Mouse (Mus musculus): Measurements from ENCODE around the gene Rhbdl1. TPM values are rescaled to one million over a fixed set of nuclear protein-coding genes. Genes with fewer than 3 reads are reported as not detected.

The Rhbdl1 gene
- total RNA-seq, 1 experiment from 2014 or later: 1.5 TPM

DNA sequence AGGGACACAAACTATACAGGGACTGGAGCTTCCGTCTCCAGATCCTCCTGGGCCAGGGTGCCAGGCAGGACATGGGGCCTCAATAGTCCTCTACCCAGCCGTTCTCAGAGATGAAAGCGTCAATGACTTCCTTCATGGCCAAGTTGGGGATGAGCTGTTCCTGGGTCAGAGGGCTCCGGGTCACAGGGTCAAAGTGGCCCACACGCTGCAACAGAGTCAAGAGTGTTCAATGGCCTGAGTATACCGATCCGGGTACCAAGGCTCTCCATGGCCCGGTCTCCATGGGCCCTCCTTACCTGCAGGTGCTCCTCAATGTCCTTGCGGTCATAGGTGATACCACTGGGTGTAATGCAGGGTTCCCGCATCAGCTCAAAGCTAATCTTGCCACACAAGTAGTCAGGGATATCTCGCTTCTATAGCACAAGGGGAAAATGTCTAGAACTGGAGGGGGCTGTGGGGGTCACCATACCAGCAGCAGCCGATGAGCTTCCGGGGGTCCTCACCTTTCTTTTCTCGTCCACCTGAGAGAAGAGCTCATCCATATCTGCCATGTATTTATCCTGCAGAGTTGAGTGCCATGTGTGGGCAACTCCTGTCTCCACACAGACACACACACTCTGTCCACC, 6.2 kb downstream of the Rhbdl1 start:
- no peak for ATAC-seq (ENCODE audit: extremely low read depth, insufficient number of reproducible peaks, low FRiP score, poor library complexity, severe bottlenecking)

- no peak for ATAC-seq (ENCODE audit: extremely low read depth, insufficient number of reproducible peaks, low FRiP score, poor library complexity, severe bottlenecking)
Observed at GRCm38 (mm10) chr17:25830200-25830753, 6.8 kb downstream of the Rhbdl1 start.

GRCm38 (mm10) chr17:25829558-25830017, 7.5 kb downstream of the Rhbdl1 start:
- no peak for ATAC-seq (ENCODE audit: extremely low read depth, insufficient number of reproducible peaks, low FRiP score, poor library complexity, severe bottlenecking)

GRCm38 (mm10) chr17:25828712-25829557, 8.2 kb downstream of the Rhbdl1 start, which contains the start of gene Jmjd8:
Gene Jmjd8 (plus strand): TSS chr17:25828867.
- ATAC-seq (ENCODE audit: extremely low read depth, insufficient number of reproducible peaks, low FRiP score, poor library complexity, severe bottlenecking): no peak

DNA sequence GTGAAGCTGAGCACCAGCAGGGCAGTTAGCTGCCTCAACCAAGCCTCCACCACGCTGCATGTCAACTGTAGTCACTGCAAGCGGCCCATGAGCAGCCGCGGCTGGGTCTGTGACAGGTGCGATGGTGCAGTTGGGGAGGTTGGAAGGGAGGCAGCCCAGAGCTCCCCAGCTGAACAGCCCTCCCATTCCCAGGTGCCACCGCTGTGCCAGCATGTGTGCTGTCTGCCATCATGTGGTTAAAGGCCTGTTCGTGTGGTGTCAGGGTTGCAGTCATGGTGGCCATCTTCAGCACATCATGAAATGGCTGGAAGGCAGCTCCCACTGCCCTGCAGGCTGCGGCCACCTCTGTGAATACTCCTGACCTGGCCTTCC, 8.9 kb downstream of the Rhbdl1 start:
- ATAC-seq (ENCODE audit: extremely low read depth, insufficient number of reproducible peaks, low FRiP score, poor library complexity, severe bottlenecking): no peak

GRCm38 (mm10) chr17:25827546-25828222, 9.4 kb downstream of the Rhbdl1 start:
- no peak for ATAC-seq (ENCODE audit: extremely low read depth, insufficient number of reproducible peaks, low FRiP score, poor library complexity, severe bottlenecking)

DNA sequence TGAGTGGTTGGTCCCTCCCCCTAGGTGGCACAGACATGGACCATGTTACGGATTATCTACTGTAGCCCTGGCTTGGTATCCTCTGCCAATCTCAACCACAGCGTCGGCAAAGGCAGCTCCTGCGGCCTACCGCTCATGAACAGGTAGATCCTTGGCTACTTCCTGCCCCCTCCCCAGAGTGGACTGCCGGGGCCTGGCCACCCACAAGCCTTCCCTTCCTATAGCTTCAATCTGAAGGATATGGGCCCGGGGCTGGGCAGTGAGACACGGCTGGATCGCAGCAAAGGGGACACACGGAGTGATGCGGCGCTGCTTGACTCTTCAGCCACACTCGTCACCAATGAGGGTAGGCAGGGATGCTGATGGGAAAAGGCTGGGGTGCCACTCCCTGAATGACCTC, 10.1 kb downstream of the Rhbdl1 start:
- no peak for ATAC-seq (ENCODE audit: extremely low read depth, insufficient number of reproducible peaks, low FRiP score, poor library complexity, severe bottlenecking)

DNA sequence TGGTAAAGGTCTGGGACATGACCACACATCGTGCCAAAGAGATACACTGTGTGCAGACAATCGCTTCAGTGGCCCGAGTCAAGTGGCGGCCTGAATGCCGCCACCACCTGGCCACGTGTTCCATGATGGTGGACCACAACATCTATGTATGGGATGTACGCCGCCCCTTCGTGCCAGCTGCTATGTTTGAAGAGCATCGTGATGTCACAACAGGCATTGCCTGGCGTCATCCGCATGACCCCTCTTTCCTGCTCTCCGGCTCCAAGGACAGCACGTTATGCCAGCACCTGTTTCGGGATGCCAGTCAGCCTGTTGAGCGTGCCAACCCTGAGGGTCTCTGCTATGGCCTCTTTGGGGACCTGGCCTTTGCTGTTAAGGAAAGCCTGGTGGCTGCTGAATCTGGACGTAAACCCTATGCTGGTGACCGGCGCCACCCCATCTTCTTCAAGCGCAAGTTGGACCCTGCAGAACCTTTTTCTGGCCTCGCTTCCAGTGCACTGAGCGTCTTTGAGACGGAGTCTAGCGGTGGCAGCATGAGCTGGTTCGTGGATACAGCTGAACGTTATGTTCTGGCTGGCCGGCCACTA, 11.0 kb downstream of the Rhbdl1 start:
- ATAC-seq (ENCODE audit: extremely low read depth, insufficient number of reproducible peaks, low FRiP score, poor library complexity, severe bottlenecking): no peak

- no peak for ATAC-seq (ENCODE audit: extremely low read depth, insufficient number of reproducible peaks, low FRiP score, poor library complexity, severe bottlenecking)
Observed at GRCm38 (mm10) chr17:25825311-25825710, 11.8 kb downstream of the Rhbdl1 start.

GRCm38 (mm10) chr17:25824362-25825142, 12.5 kb downstream of the Rhbdl1 start:
- no peak for ATAC-seq (ENCODE audit: extremely low read depth, insufficient number of reproducible peaks, low FRiP score, poor library complexity, severe bottlenecking)

DNA sequence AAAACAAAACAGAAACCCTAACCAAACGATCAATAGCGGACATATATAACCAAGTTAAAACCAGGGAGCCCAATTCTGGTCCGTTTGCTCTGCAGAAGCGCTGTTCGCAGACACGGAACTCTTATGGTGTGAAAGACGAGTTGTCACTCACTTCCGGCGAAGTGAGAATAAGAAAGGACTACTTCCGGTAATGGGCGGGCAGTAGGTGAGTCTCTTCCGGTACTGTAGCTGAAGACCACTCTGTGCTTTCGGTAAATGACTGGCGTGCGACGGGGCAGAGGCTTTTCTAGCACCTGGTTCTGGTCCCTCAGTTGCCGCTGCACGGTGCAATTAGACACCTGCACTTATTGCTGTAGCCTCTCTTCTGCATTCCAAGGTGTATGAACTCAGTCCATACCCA, 13.6 kb downstream of the Rhbdl1 start, which contains the start of gene Wdr24:
Wdr24 (plus strand) TSS at position 176 of the 400 bp plus-strand sequence.
- ATAC-seq (ENCODE audit: extremely low read depth, insufficient number of reproducible peaks, low FRiP score, poor library complexity, severe bottlenecking): peak; percentile 76

DNA sequence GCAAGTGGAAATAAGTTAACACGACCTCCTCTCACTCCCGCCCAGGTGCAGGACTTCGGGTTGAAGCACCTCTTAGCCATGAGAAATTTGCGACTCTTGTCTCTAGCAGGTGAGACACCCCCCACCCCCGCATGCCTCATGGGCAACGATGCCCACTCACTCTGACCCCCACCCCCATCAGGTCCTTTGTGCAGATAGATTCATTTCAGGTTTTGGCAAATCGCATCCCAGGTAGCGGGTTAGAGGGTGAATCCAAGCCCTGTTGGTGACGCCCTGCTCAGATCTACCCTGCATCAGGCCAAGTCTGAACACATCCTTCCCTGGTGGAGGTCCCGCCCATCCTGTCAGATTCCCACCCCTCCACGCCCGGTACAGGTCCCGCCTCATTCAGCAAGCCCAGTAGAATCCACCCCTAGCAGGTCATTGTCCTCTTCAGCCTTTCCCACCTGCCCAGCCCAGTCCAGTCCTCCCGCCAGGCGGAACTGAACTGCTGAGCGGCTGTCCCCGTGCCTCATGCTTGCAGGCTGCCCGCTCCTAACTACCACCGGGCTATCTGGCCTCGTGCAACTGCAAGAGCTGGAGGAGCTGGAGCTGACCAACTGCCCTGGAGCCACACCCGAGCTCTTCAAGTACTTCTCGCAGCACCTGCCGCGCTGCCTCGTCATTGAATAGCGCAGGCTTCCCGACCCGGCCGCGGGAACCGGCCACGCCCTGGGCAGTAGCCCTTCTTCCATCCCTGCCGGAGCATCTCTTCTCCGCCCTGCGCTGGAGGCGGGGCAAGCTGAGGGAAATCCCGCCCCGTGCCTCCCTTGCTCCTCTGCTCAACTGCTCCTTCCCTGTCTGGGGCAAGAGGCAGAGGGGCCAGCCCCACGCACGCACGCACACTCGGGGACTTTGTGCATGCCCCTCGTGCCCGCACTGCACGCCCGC, 18.0 kb downstream of the Rhbdl1 start:
- ATAC-seq (ENCODE audit: extremely low read depth, insufficient number of reproducible peaks, low FRiP score, poor library complexity, severe bottlenecking): no peak

GRCm38 (mm10) chr17:25817662-25818061, 19.4 kb downstream of the Rhbdl1 start:
- no peak for ATAC-seq (ENCODE audit: extremely low read depth, insufficient number of reproducible peaks, low FRiP score, poor library complexity, severe bottlenecking)

- ATAC-seq (ENCODE audit: extremely low read depth, insufficient number of reproducible peaks, low FRiP score, poor library complexity, severe bottlenecking): peak; percentile 54
Observed at GRCm38 (mm10) chr17:25813471-25813870, 23.6 kb downstream of the Rhbdl1 start.

- ATAC-seq (ENCODE audit: extremely low read depth, insufficient number of reproducible peaks, low FRiP score, poor library complexity, severe bottlenecking): no peak
Observed at GRCm38 (mm10) chr17:25810890-25811289, 26.2 kb downstream of the Rhbdl1 start.

GRCm38 (mm10) chr17:25809606-25810340, 27.3 kb downstream of the Rhbdl1 start:
- no peak for ATAC-seq (ENCODE audit: extremely low read depth, insufficient number of reproducible peaks, low FRiP score, poor library complexity, severe bottlenecking)

Data from neutrophil, adult 5-6 weeks (primary cell).